Mouse (Mus musculus) C2C12 (cell line): Measurements from ENCODE around the gene A930002H24Rik. TPM values are rescaled to one million over a fixed set of nuclear protein-coding genes. Genes with fewer than 3 reads are reported as not detected.
A peak's percentile ranks its signal among the peaks of the same experiment; 100 is the strongest.

Experiments used
- H3K27me3 ChIP-seq: one replicate; pipeline ENCODE4 v1.6.1; 2011; ENCODE audit not compliant: control insufficient read depth, insufficient read depth, insufficient read length
- H3K36me3 ChIP-seq: one replicate; pipeline ENCODE4 v1.6.1; 2011; ENCODE audit not compliant: control insufficient read depth, insufficient read depth
- H3K4me3 ChIP-seq: one replicate; pipeline ENCODE4 v1.5.1; 2011; ENCODE audit warnings: mild to moderate bottlenecking, control low read depth; ENCODE audit not compliant: poor library complexity, insufficient read depth, severe bottlenecking
- H3K79me2 ChIP-seq: one replicate; pipeline ENCODE4 v1.6.1; 2011; ENCODE audit not compliant: control insufficient read depth, insufficient read depth
- H3K79me3 ChIP-seq: one replicate; pipeline ENCODE4 v1.6.1; 2011; ENCODE audit warnings: low read depth, control low read depth
- H3ac ChIP-seq: one replicate; pipeline ENCODE3; 2011; ENCODE audit warnings: low read depth; ENCODE audit not compliant: control insufficient read depth, insufficient read length
- CEBPB ChIP-seq: IDR thresholded peaks from one replicate; pipeline ENCODE4 v1.6.1; 2011; ENCODE audit warnings: low read depth, mild to moderate bottlenecking, control low read depth, moderate library complexity
- CTCF ChIP-seq: IDR thresholded peaks from one replicate; pipeline ENCODE4 v1.5.1; 2011; ENCODE audit not compliant: control insufficient read depth, insufficient read depth, insufficient read length
- FOSL1 ChIP-seq: IDR thresholded peaks from one replicate; pipeline ENCODE4 v1.8.0; 2011; ENCODE audit warnings: mild to moderate bottlenecking, low read length; ENCODE audit not compliant: poor library complexity, insufficient read depth, severe bottlenecking
- MAX ChIP-seq: IDR thresholded peaks from one replicate; pipeline ENCODE4 v1.6.1; 2011; ENCODE audit warnings: mild to moderate bottlenecking, control low read depth
- MYOD1 ChIP-seq: IDR thresholded peaks from one replicate; pipeline ENCODE4 v1.6.1; 2011; ENCODE audit warnings: low read depth; ENCODE audit not compliant: control insufficient read depth, insufficient read length
- MYOG ChIP-seq: IDR thresholded peaks from one replicate; pipeline ENCODE4 v1.6.1; 2011; ENCODE audit not compliant: control insufficient read depth, insufficient read length; ENCODE audit errors: extremely low read depth
- USF1 ChIP-seq: IDR thresholded peaks from one replicate; pipeline ENCODE4 v1.6.1; 2011; ENCODE audit warnings: low read depth, mild to moderate bottlenecking, control low read depth, moderate library complexity
- long read RNA-seq, 2 experiments: library from polyadenylated mRNA; unstranded; transcript quantifications; one replicate each; pipeline ENCODE4 v2.0.0; 2019 to 2020
- polyA plus RNA-seq: library from polyadenylated mRNA; unstranded; fragments of >200 nt; fragmentation: generic; extraction: Trizol; gene quantifications from one replicate; pipeline ENCODE4 v1.2.1, GENCODE M21; 2012; ENCODE audit warnings: missing spikeins

A930002H24Rik gene
- polyA plus RNA-seq: 0.77 TPM
- long read RNA-seq, experiment 1, partial matches to known transcripts: 0 of 1 reads
- long read RNA-seq, experiment 1, other reads (novel, unspliced or antisense): 0 of 1 reads
- long read RNA-seq, experiment 2, partial matches to known transcripts: 0 of 1 reads
- long read RNA-seq, experiment 2, other reads (novel, unspliced or antisense): 0 of 1 reads

DNA sequence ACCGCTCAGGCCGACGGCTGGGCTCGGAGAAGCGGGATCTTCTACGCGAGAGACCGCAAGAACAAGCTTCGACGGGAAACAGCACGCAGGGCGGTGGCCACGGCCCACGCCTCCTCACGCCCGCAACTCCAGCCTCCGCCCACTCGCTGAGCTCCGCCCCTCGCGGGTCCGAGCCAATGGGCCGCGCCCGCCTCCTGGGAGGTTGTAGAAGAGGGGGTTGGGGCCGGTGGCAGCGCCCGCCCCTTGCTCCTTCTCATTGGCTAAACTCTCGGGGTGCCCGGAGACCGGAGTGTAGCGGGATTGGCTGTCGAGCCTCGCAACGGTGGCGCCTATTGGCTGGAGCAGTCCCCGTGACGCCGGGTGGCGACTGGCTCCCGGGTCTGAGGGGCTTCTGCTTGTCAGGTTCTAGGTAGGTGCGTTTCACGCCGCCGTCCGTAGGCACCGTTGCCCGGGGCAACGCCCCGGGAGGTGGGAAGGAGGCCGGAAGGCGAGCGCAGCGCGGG is at the start of gene A930002H24Rik:
Gene A930002H24Rik, minus strand, starts transcription at position 145 of the 503 bp plus-strand sequence.
- H3ac ChIP-seq: peak within 1 kb of the TSS; percentile 99
- H3K79me2 ChIP-seq: peaks cover 20% of the 10 kb centered on the region
- H3K4me3 ChIP-seq: peak within 1 kb of the TSS; percentile 75
- H3K79me3 ChIP-seq: peaks cover 1% of the 10 kb centered on the region
- TF ChIP-seq USF1 (peak; percentile 84), MYOG (no peak), MAX (peak; percentile 97)
- H3K36me3 ChIP-seq: no peaks in the 10 kb centered on the region
- no peaks in the 10 kb centered on the region for H3K27me3 ChIP-seq

DNA sequence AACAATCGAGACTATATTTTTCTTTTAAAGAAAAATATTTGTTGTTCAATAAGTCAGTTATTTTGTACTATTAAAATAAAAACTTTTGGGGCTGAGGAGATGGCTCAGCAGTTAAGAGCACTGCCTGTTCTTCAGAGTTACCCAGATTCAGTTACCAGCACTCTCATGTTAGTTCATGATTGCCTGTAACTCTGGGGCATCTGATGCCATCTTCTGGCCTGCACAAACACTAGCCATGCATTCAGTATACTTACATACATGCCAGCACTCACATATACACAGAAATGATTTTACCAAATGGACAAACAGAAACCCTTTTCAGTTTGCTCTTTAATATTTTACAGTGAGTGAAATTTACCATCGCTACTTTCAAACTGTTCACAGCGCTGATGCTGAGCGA is 45.7 kb upstream of the A930002H24Rik start:
- Histone ChIP-seq H3K4me3 (no peak overlapping the region), H3ac (no peak overlapping the region), H3K27me3 (no peaks in the 10 kb centered on the region), H3K36me3 (peaks cover 10% of the 10 kb centered on the region), H3K79me3 (no peaks in the 10 kb centered on the region), H3K79me2 (no peaks in the 10 kb centered on the region)
- TF ChIP-seq MYOD1: no peak
- no peak for TF ChIP-seq CEBPB
- TF ChIP-seq MYOG: no peak

DNA sequence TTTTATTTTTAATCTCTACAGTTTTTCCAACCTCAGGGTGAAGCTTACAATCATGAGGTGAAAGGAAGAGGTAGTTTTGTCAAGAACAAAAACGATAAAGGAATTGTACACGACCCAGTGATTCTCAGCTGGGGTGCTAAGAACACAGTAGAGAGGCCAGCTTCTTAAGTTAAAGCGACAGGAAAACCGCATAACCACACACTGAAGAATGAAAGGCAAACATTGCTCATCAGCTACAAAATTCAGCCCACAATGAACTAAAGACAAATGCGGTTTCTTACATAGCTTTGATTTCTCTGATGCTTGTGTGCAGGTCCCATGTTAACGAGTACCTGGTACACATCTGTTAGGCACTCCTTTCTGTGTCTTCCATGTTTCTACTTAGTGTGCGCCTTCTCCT is 33.5 kb upstream of the A930002H24Rik start:
- Histone ChIP-seq H3K36me3 (peaks cover 5% of the 10 kb centered on the region), H3ac (no peak overlapping the region), H3K79me2 (peaks cover 6% of the 10 kb centered on the region), H3K27me3 (no peaks in the 10 kb centered on the region), H3K79me3 (no peaks in the 10 kb centered on the region), H3K4me3 (no peak overlapping the region)
- no peak for TF ChIP-seq CTCF
- TF ChIP-seq FOSL1: no peak
- no peak for TF ChIP-seq MAX
- TF ChIP-seq CEBPB: no peak
- TF ChIP-seq MYOG: no peak

DNA sequence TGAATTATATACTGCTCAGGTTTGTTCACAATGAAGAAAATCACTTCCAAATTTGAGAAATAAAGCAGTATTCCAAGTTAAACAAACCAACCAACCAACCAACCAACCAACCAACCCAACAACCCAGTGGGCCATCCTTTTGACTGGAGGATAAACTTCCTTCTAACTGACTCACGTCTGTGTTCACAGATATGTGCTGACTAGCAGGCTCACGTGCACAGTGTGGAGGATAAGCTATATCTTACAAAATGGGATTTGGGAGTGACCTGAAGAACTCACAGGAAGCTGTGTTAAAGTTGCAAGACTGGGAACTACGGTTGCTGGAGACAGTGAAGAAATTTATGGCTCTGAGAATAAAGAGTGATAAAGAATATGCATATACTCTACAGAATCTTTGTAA is 32.2 kb upstream of the A930002H24Rik start:
- Histone ChIP-seq H3K36me3 (peaks cover 5% of the 10 kb centered on the region), H3K79me2 (peaks cover 12% of the 10 kb centered on the region), H3K27me3 (no peaks in the 10 kb centered on the region), H3K79me3 (no peaks in the 10 kb centered on the region), H3K4me3 (no peak overlapping the region), H3ac (no peak overlapping the region)
- TF ChIP-seq MYOG (no peak), CTCF (no peak), MYOD1 (no peak), MAX (no peak), CEBPB (no peak), USF1 (no peak), FOSL1 (no peak)

DNA sequence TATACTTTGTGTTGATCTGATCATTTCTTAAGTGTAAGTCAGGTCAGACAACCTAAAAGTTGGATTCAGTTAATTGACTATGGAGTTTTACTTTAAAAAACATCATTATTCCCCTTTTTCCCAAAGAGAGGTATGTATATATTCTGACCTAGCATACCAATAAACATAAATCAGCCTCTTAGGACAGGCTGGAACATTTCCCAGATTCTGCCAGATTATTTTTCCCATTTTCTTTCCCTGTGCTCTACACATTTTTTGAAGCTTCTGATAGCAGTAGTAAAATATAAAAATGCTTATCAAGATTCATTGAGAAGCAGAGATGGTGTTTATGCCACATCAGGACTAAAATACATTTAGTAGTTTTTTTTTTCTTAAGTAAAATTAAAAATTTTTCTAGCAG is 27.0 kb upstream of the A930002H24Rik start:
- Histone ChIP-seq H3K27me3 (no peaks in the 10 kb centered on the region), H3K79me2 (peaks cover 30% of the 10 kb centered on the region), H3ac (no peak overlapping the region), H3K36me3 (no peaks in the 10 kb centered on the region), H3K79me3 (no peaks in the 10 kb centered on the region), H3K4me3 (no peak overlapping the region)
- TF ChIP-seq MAX (no peak), FOSL1 (no peak), MYOD1 (no peak), MYOG (no peak), CTCF (no peak), CEBPB (no peak), USF1 (no peak)

DNA sequence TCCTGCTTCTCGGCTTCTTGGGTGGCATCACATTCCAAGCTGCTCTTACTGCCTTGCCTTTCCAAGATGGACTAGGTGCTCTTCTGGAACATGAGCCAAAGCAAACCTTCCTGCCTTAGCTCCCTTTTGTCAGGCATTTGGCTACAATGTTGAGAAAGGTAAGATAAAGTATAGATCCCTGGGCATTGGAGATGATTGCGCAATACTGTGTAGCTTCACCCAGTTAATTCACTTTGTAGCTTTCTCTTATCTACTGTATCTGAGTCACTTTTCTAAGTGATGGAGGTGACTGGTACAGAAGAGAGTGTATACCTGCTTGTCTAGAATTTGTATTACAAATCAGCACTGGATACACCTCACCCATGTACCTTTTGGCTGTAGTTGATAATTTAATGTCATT is 23.4 kb upstream of the A930002H24Rik start:
- Histone ChIP-seq H3K27me3 (no peaks in the 10 kb centered on the region), H3K79me2 (peaks cover 38% of the 10 kb centered on the region), H3K79me3 (peaks cover 6% of the 10 kb centered on the region), H3K36me3 (no peaks in the 10 kb centered on the region), H3K4me3 (no peak overlapping the region), H3ac (no peak overlapping the region)
- TF ChIP-seq MYOD1 (no peak), MYOG (no peak), CEBPB (peak; percentile 93), CTCF (no peak), FOSL1 (no peak), USF1 (no peak)
